Mouse (Mus musculus) urinary bladder, postnatal 25 days (tissue): ENCODE measurements at regions not wholly inside any gene's neighbourhood (a gene's known extent, or its start where the extent isn't known, plus 50 kb on each side); places are given as distances from the start of the nearest gene placed in this dataset.

Experiments
- DNase-seq: peaks from one replicate; pipeline ENCODE4 v3.0.0; 2022; ENCODE audit warnings: low spot score

DNA sequence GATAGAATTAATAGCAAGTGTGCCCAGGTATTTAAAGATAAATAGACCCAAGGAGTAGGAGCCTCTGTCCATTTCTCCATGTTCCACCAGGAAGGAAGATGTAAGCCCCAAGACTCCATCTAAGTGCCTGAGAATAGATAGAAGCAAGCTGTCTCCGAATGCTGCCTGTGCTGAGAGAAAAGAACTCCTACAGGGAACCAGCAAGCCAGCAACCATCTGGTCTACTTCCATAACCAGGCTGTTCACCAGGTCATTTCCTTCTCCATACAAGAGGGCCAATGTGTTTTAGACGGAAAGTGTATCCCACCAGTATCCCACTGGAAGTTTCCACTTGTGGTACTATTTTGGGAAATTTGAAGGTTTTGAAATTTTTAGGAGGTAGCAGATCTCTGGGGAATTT lies 418.4 kb upstream of the Camk1g start:
- DNase-seq = no peak

DNA sequence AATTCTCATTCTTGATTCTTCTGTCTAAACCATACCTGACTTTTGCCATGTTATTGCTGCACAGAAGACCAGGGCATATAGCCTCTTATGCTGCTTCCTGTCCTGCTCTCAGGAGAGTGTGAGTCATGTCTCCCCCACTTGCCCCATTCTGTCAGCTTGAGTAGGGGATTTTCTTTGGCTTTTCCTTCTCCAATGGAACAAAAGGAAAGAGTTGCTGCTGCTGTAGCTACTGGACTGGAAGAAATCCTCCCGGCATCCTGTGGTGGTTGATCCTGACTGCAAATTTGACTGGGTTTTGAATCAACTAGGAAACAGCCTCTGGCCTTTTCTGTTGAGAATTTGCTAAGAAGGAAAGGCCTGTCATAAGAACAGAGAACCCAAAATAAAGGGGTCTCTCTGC lies 417.3 kb upstream of the Camk1g start:
- DNase-seq = no peak

DNA sequence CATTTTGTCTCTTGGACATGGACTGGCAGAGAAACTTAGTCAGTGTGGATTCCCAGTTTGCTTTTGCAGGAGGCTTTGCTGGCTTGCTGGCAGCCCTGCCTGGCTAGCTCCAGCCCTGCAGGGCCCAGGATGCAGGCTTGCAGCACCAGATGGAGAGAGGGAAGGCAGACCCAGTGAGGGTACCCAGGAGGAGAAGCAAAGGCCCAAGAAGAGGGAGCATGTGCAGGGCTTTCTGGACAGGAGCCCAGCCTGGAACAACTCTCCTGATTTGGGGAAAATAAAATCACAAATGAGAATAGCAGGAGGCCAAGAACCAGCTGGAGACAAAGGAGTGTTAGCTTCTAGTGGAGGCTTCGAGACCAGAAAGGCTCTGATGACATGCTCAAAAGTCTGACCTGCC lies 414.9 kb upstream of the Camk1g start:
- DNase-seq = no peak

DNA sequence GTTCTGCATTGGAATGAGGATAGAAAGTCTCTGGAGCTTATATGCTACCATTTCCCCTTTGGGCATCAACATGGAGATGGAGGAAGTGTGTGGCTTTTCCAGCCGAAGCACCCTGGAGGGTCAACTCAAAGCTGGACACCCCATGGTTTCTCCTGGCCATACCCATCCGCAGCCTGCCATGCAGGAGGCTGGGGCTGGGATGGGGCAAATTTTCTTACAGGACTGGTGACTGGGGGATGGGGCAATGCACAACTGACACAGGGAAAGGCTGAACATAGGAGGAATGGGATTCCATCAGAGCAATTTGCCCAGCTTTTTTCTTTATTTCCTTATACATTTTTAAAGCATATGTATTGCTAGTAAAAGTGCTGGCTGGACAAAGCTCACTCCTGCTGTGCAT lies 414.4 kb upstream of the Camk1g start:
- no peak for DNase-seq

DNA sequence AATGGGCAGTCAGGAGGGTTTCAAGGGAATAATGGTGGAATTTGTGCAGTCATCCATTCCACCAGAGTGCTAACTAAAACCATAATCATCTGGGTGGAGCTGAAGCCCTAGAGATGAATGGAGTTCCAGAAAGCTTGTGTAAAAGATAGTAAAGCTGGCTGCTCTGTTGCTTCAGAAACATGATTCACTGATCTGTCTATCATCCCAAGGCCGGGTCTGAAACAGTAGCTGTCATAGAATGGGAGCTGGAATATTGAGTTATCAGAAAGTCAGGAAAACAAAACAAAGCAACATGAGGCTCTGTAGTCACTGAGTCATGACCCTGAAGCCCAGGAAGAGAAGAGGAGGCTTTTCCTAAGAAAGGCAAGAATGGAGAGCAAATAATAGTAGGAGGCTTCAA lies 408.1 kb upstream of the Camk1g start:
- no peak for DNase-seq

DNA sequence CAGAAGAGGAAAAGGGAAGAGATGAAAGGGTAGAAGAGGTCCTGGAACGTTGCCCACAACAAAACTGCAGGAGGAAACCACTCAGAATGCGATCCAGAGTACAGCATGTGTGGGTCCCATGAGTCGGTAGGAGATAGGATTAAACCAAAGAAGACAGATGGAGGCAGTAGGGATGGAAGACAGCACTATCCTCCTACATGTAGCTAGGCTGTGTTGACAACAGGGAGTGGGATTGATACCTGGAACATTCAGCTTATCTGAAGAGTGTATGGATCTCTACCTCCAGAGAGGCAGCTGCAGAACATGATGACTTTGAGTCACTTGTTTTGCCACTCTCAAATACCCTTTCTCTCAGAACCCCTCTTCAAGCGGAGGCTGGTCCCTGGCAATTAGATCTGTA lies 399.4 kb upstream of the Camk1g start:
- DNase-seq = no peak

DNA sequence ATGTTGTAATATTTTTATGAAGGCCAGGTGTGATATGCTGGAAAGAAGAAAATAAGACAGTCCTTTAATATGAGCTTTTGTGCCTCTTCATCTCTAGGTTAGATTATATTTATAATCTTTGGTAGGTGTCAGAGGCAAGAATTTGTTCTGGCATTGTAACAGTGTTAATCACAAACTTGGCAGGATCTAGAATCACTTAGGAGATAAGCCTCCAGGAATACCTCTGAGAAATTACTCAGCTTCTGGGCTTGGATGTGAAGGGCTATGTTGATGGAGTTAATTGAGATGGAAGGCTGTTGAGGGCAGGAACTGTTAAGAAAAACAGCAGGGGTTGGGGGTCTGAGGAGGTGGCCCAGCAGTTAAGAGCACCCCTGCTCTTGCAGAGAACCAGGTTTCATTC lies 394.0 kb upstream of the Camk1g start:
- DNase-seq = no peak

DNA sequence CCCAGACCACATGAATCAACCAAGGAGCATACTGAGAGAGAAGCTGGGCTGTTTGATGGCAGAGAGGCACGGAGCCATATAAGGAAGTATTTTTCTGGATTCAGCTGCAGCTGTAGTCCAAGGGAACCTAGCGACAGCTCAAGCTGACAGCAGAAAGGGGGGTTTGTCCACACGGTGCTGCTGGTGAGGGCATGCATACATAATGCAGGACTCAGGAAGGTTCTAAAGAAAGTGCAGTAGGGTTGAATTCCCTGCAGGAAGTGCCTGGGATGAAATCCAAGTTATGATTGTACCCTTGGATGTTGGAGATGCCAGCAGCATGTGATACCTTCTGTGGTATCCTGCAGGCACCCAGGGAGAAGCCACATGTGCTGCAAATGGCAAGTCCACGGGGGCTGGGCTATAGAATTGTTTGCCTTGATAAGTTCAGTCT lies 381.7 kb upstream of the Camk1g start:
- DNase-seq = no peak

DNA sequence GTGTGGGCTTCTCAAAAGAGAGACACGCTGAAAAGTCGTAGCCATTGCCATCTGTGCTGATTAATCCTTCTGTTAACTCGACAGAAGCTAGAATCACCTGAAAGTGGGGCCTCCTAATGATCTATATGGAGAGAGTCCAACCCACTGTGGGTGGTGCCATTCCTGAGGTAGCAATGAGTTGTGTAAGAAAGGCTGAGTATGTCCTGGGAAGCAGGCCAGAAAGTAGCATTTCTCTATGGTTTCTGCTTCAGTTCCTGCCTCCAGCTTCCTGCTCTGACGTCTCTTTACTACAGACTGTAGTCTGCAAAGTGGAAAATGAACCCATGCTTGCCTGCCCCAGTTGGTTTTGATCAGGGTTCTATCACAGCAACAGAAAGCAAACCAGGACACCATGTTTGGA lies 380.8 kb upstream of the Camk1g start:
- DNase-seq = no peak

DNA sequence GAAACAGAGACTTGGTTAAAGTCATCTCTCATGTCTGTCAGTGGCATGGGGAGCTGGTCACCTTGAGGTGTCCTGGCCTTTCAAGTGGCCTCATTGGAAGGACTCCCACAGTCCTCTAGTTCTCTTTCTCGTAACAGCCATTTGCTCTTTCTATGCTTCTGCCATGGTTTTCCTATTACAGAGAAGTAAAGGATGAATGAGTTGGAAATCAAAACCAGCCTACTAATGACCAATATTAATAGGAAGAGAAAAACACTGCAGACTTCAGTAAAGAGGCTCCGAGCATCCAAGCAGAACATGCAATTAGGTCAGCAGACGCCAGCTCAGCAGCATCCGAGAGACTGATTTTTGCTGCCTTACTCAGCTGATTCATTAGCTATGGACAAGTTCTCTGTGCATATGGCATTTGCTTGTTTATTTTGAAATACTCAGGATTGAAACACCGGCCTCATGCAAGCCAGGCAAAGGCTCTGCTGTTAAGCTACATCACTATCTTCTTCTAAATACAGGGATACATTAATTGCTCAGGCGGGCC lies 377.4 kb upstream of the Camk1g start:
- DNase-seq = no peak

DNA sequence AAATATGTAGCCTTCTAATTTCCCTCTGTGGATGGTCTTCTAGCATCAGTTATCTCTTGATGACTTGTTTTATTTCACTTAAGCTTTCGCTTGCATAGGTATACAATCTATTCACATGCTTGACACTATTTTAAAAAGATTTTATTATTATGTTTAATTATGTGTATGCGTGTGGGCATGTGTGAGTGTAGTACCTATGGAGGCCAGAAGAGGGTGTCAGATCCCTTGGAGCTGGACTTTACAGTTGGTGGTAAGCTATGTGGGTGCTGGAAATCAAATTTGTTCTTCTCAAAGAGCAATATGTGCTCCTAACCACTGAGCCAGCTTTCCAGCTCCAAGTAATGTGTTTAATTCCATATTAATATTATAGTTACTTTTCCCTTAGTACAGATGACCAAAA lies 372.6 kb upstream of the Camk1g start:
- DNase-seq = no peak

DNA sequence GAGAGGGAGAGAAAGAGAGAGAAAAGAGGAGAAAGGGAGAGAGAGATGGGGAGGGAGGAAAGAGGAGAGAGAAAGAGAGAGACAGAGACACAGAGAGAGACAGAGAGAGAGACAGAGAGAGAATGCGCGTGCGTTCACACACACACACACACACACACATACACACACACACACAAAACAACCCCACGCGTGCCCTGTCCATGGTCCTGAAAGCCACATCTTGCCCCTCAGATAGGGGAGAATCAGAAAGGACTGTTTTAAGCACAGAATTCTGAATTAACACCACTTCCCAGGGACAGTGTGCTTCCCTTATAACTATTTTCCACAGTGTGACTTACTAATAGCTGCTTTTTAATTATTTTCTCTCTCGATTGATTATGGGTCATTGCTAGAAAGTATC lies 368.7 kb upstream of the Camk1g start:
- DNase-seq = no peak

DNA sequence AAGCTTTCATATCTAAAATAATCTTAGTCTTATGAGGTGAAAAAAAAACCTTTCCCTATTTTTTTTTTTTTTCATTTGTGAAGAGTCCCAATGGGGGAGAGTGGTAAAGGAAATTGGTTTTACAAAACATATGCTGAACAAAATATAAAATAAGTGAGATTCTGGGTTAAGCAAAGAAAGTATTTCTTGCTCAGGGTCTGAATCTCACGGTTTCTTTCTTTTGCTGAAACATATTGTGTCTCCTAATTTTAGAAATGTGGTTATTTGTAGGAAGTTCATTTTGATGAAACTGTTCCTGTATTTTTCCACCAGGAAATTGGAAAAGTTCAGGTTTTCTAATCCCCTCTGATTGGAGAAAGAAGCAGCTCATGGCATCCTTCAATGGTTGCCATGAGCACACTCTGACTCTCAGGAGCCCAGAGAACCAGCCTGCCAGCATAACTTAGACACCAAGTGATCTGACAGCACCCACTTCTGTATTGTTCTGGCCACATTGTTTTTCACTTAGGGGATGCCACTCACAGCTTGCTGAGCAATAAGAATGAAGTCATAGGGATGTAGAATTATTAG lies 365.9 kb upstream of the Camk1g start:
- no peak for DNase-seq

DNA sequence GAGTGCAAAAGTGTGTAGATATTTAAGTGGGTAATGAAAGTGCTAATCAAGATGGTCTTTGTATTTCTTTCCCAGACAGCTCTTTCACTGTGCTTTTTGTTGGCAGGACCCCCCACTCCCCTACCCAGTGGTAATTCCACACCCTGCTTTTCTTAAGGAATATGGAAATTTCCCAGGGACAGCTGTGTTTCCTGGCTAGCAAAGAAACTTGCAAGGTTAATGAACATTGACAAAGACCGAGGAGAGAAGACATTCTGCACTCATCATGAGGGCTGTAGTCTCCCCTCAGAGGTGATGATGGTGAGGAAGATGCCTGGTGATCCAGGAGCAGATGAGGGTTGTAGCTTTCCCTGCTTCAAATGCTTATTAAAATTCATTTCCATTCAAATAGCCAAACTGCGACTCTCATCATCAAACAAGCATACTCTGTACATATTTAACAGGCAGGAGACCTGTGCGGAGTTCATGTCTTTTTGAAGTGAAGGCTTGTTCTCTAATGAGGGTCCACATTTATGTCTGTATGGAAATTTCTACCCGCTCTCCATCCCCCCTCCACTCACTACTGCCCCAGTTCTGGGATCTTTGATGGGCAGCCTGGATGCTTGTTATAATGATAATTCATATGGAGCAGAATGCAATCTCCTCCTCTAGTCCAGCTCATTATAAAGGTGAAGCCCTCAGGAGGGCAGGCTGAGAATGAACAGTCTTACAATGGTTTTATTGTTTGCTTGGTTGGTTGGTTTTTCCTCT lies 364.1 kb upstream of the Camk1g start:
- DNase-seq = no peak

DNA sequence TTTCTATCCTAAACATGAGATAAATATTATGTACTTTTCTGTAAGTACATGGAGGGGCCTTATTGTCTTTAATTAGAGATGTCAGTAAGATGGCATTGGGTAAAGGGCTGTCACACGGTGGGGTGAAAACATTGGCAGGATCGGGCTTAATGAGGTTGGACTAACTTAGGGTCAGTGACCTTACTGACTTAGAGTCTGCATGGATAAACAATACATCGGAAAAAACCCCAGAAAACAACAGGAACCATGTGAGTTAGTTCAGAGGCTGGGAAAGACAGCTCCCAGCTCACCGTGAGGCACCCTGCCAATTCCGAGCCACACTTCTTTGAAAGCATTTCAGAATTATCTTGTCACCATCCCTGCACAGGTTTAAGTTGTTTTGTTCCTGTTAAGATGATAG lies 363.3 kb upstream of the Camk1g start:
- DNase-seq = no peak

DNA sequence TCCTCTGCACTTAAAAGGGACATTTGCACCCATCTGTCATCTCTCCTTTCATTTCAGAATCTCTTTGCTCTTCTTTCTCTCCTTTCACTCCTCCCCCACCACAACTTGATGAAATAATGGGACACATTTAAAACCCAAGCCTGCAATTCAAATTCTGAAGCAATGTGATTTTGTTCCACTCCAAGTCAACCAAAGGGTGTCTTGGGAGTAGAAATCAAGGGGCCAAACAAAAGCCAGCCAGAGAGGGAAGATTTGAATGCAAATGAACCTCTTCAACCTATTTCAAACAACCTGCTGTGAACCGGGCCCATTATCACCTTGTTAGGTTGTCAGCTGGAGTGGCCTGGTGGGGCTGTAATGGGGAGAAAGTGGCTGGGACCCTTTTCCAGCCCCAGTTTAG lies 362.0 kb upstream of the Camk1g start:
- no peak for DNase-seq

DNA sequence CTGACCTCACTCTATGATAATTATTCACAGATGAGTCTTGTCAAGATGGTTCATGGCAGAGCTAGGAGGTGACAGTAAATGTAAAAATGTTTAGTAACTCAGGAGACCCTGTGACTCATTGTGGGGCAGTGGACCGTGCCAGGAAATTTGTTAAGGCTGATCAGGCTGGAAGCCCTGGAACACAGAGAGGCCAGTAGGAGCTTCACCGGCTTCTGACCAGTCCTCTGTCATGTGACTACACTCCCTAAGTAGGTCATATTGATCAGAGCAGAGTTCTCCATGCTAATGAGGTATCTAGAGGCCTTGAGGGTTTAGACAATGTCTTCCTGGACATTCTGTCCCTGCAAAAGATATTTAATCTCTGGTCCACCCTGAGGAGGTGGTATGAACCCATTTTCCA lies 351.8 kb upstream of the Camk1g start:
- DNase-seq = no peak

DNA sequence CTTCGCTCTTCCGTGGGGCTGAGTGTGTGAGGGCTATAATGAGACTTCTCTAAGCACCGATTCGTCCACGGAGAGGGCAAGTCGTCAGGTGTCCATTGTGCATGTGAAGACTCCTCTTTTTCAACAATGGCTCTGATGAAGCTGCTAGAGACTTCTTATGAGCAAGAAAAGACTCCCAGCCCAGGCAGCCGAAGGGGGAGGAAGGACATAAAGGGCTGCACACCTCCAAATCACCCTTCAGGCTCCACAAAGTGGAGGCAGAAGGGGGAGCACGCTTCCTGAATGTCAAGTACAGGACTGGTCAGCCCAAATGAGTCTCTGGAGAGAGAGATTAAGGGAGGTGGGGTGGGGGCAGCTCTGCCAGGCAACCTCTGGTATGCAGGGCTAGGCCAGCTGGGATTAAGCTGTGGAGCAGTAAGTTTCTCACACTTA lies 350.3 kb upstream of the Camk1g start:
- no peak for DNase-seq

DNA sequence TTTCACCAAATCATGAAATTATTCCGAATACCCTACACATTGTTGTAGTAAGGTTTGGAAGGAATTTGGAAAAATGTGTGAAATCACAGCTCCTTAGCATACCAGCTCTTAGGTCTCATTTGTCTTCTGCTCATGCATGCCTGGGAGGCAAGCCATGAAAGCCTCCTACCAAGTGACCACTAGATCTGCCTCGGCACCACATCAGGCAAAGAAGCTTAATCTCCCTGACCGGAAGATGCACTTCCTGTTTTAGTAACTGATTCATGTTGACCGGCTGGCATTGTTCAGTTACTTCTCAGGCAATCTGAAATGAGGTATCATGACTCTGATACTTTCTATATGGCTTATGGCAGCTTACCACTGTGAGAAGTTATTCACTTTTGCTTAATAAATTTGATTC lies 345.2 kb upstream of the Camk1g start:
- DNase-seq = no peak

DNA sequence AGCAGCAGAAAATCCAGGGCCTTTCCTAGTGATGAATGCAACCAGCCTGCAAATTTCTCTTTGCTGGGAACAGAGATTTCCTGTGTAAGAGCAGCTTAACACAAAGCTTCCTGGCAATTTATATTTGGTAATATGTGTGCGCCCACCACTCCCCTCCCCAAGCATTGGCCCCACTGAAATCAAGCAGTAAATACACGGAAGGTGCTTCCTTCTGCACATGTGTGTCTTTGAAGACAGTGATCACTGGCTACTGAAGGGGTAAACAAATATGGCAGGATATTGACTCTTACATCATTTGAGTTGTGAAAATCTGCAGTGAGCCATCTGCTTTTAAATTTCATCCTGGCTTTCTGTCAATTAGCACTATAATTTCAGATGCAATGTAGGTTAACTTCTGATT lies 344.5 kb upstream of the Camk1g start:
- DNase-seq = no peak

DNA sequence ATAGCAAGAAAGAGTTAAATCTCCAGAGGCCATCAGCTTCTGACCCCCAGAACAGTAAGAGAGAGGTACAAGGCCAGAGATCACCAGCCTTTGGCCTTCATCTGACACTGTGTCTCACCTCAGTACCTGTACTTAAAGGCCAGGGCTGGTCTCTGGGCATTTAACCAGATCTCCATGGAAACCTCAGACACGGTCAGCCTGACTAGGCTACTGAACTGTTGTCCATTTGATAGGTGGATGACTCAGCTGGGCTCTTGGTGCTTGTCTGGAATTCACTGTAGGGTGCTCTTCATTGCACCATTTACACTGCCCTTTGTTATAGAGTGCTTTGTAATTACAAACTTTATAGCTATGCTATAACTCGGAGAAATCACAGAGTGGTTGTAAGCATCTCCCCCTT lies 335.1 kb upstream of the Camk1g start:
- no peak for DNase-seq

DNA sequence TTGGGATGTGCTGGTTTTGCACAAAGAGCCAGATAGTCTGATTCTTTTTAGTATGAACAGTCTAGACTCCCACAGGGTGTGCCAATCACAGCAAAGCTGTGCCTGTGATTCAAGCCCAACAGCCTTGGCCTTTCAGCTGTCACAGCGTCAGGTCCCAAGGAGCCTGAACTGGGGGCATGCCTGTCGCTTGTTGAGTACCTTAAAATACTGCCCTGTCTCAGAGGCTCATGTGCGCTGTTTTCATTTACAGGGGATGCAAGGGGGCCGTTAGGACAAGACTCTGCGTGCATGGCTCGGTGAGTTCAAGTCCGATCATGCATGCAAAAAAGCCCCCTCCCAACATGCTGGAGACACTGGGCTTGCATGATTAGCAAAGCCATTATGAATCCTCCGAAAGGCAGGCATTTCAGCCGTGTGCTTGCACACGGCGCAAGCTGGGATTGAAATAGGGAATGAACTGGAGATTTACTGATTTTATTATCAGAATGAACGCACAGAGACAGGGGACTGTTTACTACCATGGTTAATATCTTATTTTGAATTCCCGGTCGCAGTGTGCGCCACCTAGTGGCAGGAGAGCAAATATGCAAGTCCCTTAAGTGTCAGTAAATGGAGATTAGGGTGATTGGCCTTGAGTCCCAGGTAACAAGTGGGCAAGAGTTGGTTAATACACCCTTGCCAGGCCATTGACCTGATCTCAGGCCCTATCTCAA lies 332.8 kb upstream of the Camk1g start:
- DNase-seq = peak; percentile 47

DNA sequence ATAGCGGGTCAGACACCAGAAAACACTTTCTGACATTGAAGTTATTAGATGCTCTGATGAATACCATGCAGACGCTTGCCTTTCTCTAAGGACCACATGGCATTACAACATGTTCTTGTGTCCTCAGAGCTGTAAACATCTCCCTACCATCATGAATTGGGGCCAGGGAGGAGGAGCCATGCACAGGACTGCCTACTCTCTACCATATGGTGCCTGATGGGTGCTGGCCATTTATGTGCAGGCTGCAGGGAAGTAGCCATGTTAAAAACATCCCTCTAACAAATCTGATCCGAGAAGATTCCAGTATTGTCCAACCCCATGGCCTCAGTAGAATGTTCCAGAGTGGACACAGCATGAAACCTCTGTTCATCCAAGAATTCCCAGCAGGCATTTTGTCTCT lies 330.1 kb upstream of the Camk1g start:
- DNase-seq = no peak
